Mouse (Mus musculus) v-Abl transformed pro-B cells (cell line): Measurements from ENCODE around the gene Abca9.

Source experiments
- in situ Hi-C, 2 experiments: fragments of 400-800 bp; cut with MboI; formaldehyde crosslinking; loops; one replicate each; pipeline ENCODE4 v1.15.1; 2025; ENCODE audit not compliant: unreplicated experiment in 2 of 2

Abca9 gene

GRCm38 (mm10) chr11:110167459-110168251 lies at the start of gene Abca9:
Abca9 (minus strand) TSS chr11:110168196.
- in situ Hi-C loops: no loop called here

- in situ Hi-C loops: no loop called here
Observed at GRCm38 (mm10) chr11:110217118-110217517, 49.1 kb upstream of the Abca9 start.

- in situ Hi-C loops: no loop called here
Observed at GRCm38 (mm10) chr11:110203930-110204329, 35.9 kb upstream of the Abca9 start.

GRCm38 (mm10) chr11:110198882-110199281 lies 30.9 kb upstream of the Abca9 start:
- in situ Hi-C loops: no loop called here

- in situ Hi-C loops: no loop called here
Observed at GRCm38 (mm10) chr11:110196561-110197306, 28.7 kb upstream of the Abca9 start.

- in situ Hi-C loops: no loop called here
Observed at GRCm38 (mm10) chr11:110195310-110195709, 27.3 kb upstream of the Abca9 start.

- in situ Hi-C loops: no loop called here
Observed at GRCm38 (mm10) chr11:110171212-110171611, 3.2 kb upstream of the Abca9 start.

GRCm38 (mm10) chr11:110165822-110166221 lies 2.2 kb downstream of the Abca9 start:
- in situ Hi-C loops: no loop called here

GRCm38 (mm10) chr11:110165409-110165808 lies 2.6 kb downstream of the Abca9 start:
- in situ Hi-C loops: no loop called here

GRCm38 (mm10) chr11:110157059-110157458 lies 10.9 kb downstream of the Abca9 start:
- in situ Hi-C loops: no loop called here

- in situ Hi-C loops: no loop called here
Observed at GRCm38 (mm10) chr11:110155985-110156384, 12.0 kb downstream of the Abca9 start.

- in situ Hi-C loops: no loop called here
Observed at GRCm38 (mm10) chr11:110147640-110148039, 20.4 kb downstream of the Abca9 start.

- in situ Hi-C loops: no loop called here
Observed at GRCm38 (mm10) chr11:110145421-110145820, 22.6 kb downstream of the Abca9 start.

- in situ Hi-C loops: no loop called here
Observed at GRCm38 (mm10) chr11:110130760-110131159, 37.2 kb downstream of the Abca9 start.

- in situ Hi-C loops: no loop called here
Observed at GRCm38 (mm10) chr11:110111137-110111536, 56.9 kb downstream of the Abca9 start.

- in situ Hi-C loops: no loop called here
Observed at GRCm38 (mm10) chr11:110101437-110101836, 66.6 kb downstream of the Abca9 start.

- in situ Hi-C loops: no loop called here
Observed at GRCm38 (mm10) chr11:110098901-110099300, 69.1 kb downstream of the Abca9 start.

GRCm38 (mm10) chr11:110097465-110097864 lies 70.5 kb downstream of the Abca9 start:
- in situ Hi-C loops: no loop called here

GRCm38 (mm10) chr11:110095858-110096257 lies 72.1 kb downstream of the Abca9 start, which contains the start of gene Abca8a:
Abca8a (minus strand) TSS chr11:110095978.
- in situ Hi-C loops: no loop called here

- in situ Hi-C loops: no loop called here
Observed at GRCm38 (mm10) chr11:110094846-110095380, 73.1 kb downstream of the Abca9 start.

GRCm38 (mm10) chr11:110094236-110094635 lies 73.8 kb downstream of the Abca9 start:
- in situ Hi-C loops: no loop called here
